Mouse (Mus musculus) embryonic fibroblast, embryonic 13.5 days (primary cell): ENCODE measurements around the gene Aoc3.

Source experiments
- CTCF ChIP-seq: IDR thresholded peaks from 2 replicates; pipeline ENCODE4 v1.5.1; 2011; ENCODE audit warnings: mild to moderate bottlenecking, control low read depth, low read length, moderate library complexity, borderline replicate concordance; ENCODE audit not compliant: insufficient read depth
- POLR2A ChIP-seq: IDR thresholded peaks from 2 replicates; pipeline ENCODE4 v1.6.1; 2011; ENCODE audit warnings: low read depth, mild to moderate bottlenecking, control low read depth, low read length, moderate library complexity

GRCm38 (mm10) chr11:101315082-101315650 lies 15.2 kb upstream of the Aoc3 start:
- TF ChIP-seq POLR2A (no peak), CTCF (no peak)
